Mouse (Mus musculus) C2C12 (cell line): Measurements from ENCODE around the gene Myd88.

Experiments used
- CEBPB ChIP-seq: IDR thresholded peaks from one replicate; pipeline ENCODE4 v1.6.1; 2011; ENCODE audit warnings: low read depth, mild to moderate bottlenecking, control low read depth, moderate library complexity
- CTCF ChIP-seq: IDR thresholded peaks from one replicate; pipeline ENCODE4 v1.5.1; 2011; ENCODE audit not compliant: control insufficient read depth, insufficient read depth, insufficient read length
- FOSL1 ChIP-seq: IDR thresholded peaks from one replicate; pipeline ENCODE4 v1.8.0; 2011; ENCODE audit warnings: mild to moderate bottlenecking, low read length; ENCODE audit not compliant: poor library complexity, insufficient read depth, severe bottlenecking
- MAX ChIP-seq: IDR thresholded peaks from one replicate; pipeline ENCODE4 v1.6.1; 2011; ENCODE audit warnings: mild to moderate bottlenecking, control low read depth
- MYOD1 ChIP-seq: IDR thresholded peaks from one replicate; pipeline ENCODE4 v1.6.1; 2011; ENCODE audit warnings: low read depth; ENCODE audit not compliant: control insufficient read depth, insufficient read length
- MYOG ChIP-seq: IDR thresholded peaks from one replicate; pipeline ENCODE4 v1.6.1; 2011; ENCODE audit not compliant: control insufficient read depth, insufficient read length; ENCODE audit errors: extremely low read depth
- USF1 ChIP-seq: IDR thresholded peaks from one replicate; pipeline ENCODE4 v1.6.1; 2011; ENCODE audit warnings: low read depth, mild to moderate bottlenecking, control low read depth, moderate library complexity

DNA sequence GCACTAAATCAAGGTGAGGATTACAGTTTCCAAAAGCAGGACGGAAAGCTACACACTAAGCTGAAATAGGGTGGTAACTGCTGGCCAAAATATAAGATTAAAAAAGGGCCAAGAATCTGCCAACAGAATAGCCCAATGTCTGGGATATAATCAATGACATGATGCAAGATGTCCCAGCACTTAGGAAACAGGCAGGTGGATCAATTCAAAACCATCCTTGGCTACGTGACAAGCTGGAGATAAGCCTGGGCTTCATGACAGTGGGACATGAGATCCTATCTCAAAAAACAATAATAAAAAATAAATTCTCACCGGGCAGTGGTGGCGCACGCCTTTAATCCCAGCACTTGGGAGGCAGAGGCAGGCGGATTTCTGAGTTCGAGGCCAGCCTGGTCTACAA, 35.3 kb downstream of the Myd88 start:
- TF ChIP-seq CTCF (no peak), USF1 (no peak), CEBPB (no peak), MYOG (no peak), MAX (no peak), MYOD1 (no peak), FOSL1 (no peak)
